Mouse (Mus musculus) embryonic fibroblast, embryonic 13.5 days (primary cell): ENCODE data around the gene Gm14443. TPM values are rescaled to one million over a fixed set of nuclear protein-coding genes. Genes with fewer than 3 reads are reported as not detected.
"Not testable (repeated sequence)": the region's sequence is repeated elsewhere in the genome, so short reads cannot be mapped to it uniquely, and the experiment has no call there.

ENCODE experiments used
- H3K27ac ChIP-seq: 2 replicates; pipeline ENCODE4 v1.5.1; 2012; ENCODE audit warnings: low read length, control low read depth, inconsistent platforms; ENCODE audit not compliant: insufficient read depth
- H3K4me1 ChIP-seq: 2 replicates; pipeline ENCODE4 v1.6.1; 2011; ENCODE audit warnings: low read length; ENCODE audit not compliant: control insufficient read depth, insufficient read depth
- H3K4me3 ChIP-seq: 2 replicates; pipeline ENCODE4 v1.5.1; 2011; ENCODE audit warnings: mild to moderate bottlenecking, control low read depth, low read length; ENCODE audit not compliant: insufficient read depth
- CTCF ChIP-seq: IDR thresholded peaks from 2 replicates; pipeline ENCODE4 v1.5.1; 2011; ENCODE audit warnings: mild to moderate bottlenecking, control low read depth, low read length, moderate library complexity, borderline replicate concordance; ENCODE audit not compliant: insufficient read depth
- POLR2A ChIP-seq: IDR thresholded peaks from 2 replicates; pipeline ENCODE4 v1.6.1; 2011; ENCODE audit warnings: low read depth, mild to moderate bottlenecking, control low read depth, low read length, moderate library complexity
- polyA plus RNA-seq: library from polyadenylated mRNA; stranded (reverse); fragments of >200 nt; gene quantifications from 2 replicates; pipeline ENCODE4 v1.2.4, GENCODE M21; 2011; ENCODE audit warnings: low read depth; ENCODE audit not compliant: missing spikeins, insufficient read length

The Gm14443 gene
- 0.38 and 0.49 TPM in 2 replicates for polyA plus RNA-seq

GRCm38 (mm10) chr2:175175401-175176180 is at the start of gene Gm14443:
Gene Gm14443, minus strand, starts transcription at chr2:175175871.
- not testable (repeated sequence) for H3K27ac ChIP-seq, H3K4me3 ChIP-seq, H3K4me1 ChIP-seq

GRCm38 (mm10) chr2:175206732-175207131 is 31.1 kb upstream of the Gm14443 start, which contains the start of gene Gm14391:
Gene Gm14391, minus strand, starts transcription at chr2:175206917.
- not testable (repeated sequence) for H3K4me1 ChIP-seq, H3K27ac ChIP-seq, H3K4me3 ChIP-seq

GRCm38 (mm10) chr2:175179008-175179407 is 3.3 kb upstream of the Gm14443 start:
- H3K4me1 ChIP-seq, H3K27ac ChIP-seq, H3K4me3 ChIP-seq: not testable (repeated sequence)

- Histone ChIP-seq H3K27ac (no peak overlapping the region), H3K4me1 (no peaks in the 10 kb centered on the region)
- TF ChIP-seq POLR2A (no peak), CTCF (no peak)
These were observed 641 bp upstream of the Gm14443 start for GRCm38 (mm10) chr2:175176312-175176711.

GRCm38 (mm10) chr2:175174058-175174457 is 1.6 kb downstream of the Gm14443 start:
- not testable (repeated sequence) for H3K4me1 ChIP-seq, H3K4me3 ChIP-seq, H3K27ac ChIP-seq

More at GRCm38 (mm10) chr2:175176312-175176711, 641 bp upstream of the Gm14443 start:
- H3K4me3 ChIP-seq = no peak overlapping the region

GRCm38 (mm10) chr2:175172906-175173595 is 2.6 kb downstream of the Gm14443 start:
- not testable (repeated sequence) for H3K4me1 ChIP-seq, H3K27ac ChIP-seq, H3K4me3 ChIP-seq

- TF ChIP-seq POLR2A (no peak), CTCF (no peak)
- H3K27ac ChIP-seq = no peak overlapping the region
These were observed 3.5 kb downstream of the Gm14443 start for GRCm38 (mm10) chr2:175172123-175172522.

GRCm38 (mm10) chr2:175166870-175167269 is 8.8 kb downstream of the Gm14443 start:
- not testable (repeated sequence) for H3K27ac ChIP-seq, H3K4me1 ChIP-seq, H3K4me3 ChIP-seq

More at GRCm38 (mm10) chr2:175172123-175172522, 3.5 kb downstream of the Gm14443 start:
- Histone ChIP-seq H3K4me1 (no peaks in the 10 kb centered on the region), H3K4me3 (no peak overlapping the region)

- not testable (repeated sequence) for H3K4me1 ChIP-seq, H3K27ac ChIP-seq, H3K4me3 ChIP-seq
These were observed 10.6 kb downstream of the Gm14443 start for GRCm38 (mm10) chr2:175165110-175165509.

- not testable (repeated sequence) for H3K4me3 ChIP-seq, H3K4me1 ChIP-seq, H3K27ac ChIP-seq
These were observed 14.2 kb downstream of the Gm14443 start for GRCm38 (mm10) chr2:175161438-175161837.

GRCm38 (mm10) chr2:175158642-175159041 is 17.0 kb downstream of the Gm14443 start:
- no peak for TF ChIP-seq POLR2A
- no peak for TF ChIP-seq CTCF
- no peaks in the 10 kb centered on the region for H3K4me1 ChIP-seq

More at GRCm38 (mm10) chr2:175158642-175159041, 17.0 kb downstream of the Gm14443 start:
- Histone ChIP-seq H3K27ac (no peak overlapping the region), H3K4me3 (no peak overlapping the region)
